Mouse (Mus musculus) cerebellum, adult 8-10 months (tissue): ENCODE measurements around the gene Was.
"Not testable (repeated sequence)": the region's sequence is repeated elsewhere in the genome, so short reads cannot be mapped to it uniquely, and the experiment has no call there.

ENCODE experiments used
- DNase-seq: peaks from one replicate; pipeline ENCODE4 v3.0.0; 2022

Gene Was

GRCm38 (mm10) chrX:8090346-8090953, at the start of gene Was:
Gene Was (minus strand): TSS chrX:8090498.
- no peak for DNase-seq

DNA sequence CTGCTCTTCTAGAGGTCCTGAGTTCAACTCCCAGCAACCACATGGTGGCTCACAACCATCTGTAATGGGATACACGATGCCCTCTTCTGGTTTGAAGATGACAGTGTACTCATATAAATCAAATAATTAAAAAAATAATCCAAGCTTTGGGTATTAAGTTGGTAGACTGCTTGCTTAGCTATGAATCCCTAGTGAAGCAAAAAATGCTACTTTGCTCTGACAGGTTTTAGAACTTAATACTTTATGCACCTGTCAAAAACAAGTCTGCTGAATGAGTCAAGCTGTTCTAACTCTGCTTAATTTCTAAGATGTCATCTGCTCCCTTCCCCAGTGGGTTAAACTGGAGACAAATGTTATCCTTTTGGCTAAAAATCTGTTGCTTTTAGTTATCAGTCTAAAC, 49.2 kb upstream of the Was start:
- DNase-seq = no peak

DNA sequence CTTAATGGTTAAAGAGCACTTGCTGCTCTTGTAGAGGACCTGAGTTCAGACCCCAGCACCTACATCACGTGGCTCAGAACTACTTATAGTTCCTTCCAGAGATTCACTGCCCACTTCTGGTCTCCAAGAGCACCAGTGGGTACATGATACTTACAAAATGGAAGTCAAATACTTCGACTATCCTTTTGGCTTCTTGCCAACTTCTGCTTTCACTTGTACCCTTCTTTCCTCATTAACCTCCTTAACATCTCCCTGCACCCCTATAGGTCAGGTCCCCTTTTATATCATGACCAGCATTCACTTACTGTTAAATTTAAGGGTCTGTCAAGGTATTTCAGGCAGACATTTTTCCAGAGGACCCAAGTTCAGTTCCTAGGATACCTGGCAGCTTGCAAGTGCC, 45.6 kb upstream of the Was start:
- no peak for DNase-seq

- peak; percentile 85 for DNase-seq
These were observed 42.0 kb upstream of the Was start, which contains the start of gene Wdr13 for GRCm38 (mm10) chrX:8132017-8132976. Gene Wdr13 (minus strand): TSS chrX:8132892.

DNA sequence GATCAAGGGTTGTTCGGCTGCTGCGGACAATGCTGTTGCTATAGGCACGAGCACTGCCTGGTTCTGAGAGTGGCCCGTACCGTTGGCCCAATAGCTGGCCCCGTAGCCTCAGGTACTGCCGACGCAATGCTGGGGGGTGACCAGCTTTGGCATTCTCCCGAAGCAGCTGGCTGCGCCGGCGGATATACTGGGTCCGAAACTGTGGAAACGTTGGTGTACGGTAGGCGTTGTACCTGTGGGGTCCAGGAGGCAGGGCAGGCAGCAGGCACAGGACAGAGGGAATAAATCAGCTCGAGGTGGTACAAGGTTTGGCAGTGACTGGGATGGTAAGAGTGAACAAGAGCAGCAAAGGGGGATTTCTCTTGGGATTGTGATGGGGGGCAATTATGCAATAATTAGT, 41.1 kb upstream of the Was start:
- DNase-seq = no peak

GRCm38 (mm10) chrX:8125235-8125634, 34.9 kb upstream of the Was start:
- DNase-seq = no peak

DNA sequence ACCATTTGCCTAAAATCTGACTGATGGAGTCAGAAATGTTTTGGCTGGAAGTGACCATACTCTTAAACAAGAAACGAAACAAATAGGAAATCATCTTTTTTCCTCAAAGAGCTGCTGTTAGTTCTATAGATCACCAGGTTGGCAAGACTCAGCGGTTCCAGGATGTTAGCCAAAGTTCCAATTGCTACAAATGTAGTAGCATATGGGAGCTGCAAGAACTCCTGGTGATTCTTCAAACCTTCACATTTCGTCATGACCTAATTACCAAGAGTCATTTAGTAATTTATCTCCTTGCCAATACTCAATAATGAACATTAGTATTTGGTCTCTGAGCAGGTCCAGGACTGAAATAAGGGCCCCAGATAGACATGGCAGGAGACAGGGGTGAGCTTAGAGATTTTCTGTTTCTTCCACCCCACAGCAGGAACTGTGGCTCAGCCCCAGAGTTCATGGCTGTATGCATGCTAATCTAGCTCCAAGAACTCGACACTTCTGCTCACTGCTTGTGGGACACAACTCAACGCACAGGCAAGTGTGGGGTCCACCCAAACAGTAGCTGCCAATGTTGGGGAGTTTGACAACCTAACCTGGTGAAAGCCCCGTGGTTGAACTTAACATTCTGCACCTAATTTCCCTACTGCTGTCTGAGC, 33.6 kb upstream of the Was start:
- peak; percentile 50 for DNase-seq

DNA sequence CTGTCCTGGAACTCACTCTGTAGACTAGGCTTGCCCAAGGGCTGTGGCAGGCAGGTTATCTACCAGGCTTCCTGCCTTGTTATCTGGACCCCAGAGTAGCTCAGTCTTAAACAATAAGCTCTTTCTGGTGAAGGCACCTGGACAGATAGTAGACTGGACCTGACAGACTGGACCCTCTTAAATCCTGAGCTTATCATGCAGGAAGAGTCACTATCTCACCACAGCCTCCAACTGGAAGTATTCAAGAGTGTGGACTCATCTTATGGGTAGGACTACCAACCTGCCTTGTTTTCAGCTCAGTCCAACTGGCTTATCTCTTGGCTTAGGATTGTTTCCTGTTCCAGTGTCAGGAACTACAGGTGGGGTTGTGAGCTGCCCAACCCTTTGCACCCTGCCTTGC, 27.0 kb upstream of the Was start:
- DNase-seq = no peak

GRCm38 (mm10) chrX:8115275-8115674, 25.0 kb upstream of the Was start:
- DNase-seq = no peak

GRCm38 (mm10) chrX:8105019-8105418, 14.7 kb upstream of the Was start:
- no peak for DNase-seq

DNA sequence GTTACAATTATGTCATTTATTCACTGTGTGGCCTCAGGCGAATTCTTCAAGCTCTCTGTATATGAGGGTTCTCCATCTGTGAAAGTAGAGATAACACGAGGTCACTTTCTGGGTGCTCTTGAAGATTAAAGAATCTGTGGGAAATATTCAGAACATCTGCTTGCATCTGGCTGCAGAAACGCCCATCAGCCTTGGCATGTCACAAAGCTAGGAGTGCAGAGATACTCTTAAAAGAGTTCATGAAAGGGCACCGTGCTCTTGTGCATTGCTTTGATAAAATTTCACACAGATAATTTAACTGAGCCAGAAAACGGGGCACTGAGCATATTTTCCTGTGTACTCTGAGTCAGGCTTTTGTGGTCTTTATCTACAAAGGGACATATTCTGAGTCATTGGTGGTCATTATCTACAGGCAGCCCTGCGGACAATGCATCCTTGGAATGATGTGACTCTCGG, 11.9 kb upstream of the Was start:
- no peak for DNase-seq

DNA sequence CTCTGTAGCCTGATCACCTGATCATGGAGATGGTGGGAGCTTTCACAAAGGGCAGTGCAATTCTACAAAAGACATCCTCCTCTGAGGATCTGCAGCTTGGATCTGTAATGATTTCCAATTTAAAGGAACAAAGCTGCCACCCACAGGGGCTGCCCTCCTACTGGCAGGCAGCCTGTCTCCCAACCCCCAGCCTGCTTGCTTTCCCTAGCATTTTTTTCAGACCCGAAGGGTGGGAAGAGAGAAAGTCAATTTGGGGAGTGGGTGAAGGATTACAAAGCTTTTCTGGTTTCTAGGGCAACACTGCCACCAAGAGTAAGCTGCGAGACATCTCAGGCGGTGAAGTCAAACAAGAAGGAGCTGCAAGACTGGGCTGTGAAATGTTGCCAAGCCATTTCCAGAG, 10.7 kb upstream of the Was start:
- DNase-seq = no peak

GRCm38 (mm10) chrX:8099435-8099834, 9.1 kb upstream of the Was start:
- no peak for DNase-seq

DNA sequence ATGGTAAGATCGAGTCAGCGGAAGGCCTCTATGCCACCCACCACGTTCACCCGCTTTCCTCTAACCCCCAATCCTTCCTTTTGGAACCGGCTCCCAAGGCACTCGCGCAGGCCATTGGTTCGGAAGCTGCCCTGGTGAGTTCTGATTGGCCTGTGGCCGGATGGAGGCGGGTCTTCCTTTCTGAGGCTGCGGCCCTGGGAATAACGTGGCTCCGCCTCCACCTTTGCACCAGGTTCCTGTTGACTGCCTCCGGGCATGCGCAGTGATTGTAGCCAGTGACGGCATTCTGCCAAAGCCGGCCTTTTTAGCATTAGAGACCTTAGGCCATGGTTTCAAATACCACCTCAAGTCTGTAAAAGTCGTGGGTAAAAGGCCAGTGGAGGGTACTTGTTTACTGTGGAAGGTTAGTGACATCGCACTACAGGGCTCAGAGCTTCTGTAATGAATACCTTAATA, 6.5 kb upstream of the Was start:
- peak; percentile 94 for DNase-seq

GRCm38 (mm10) chrX:8096068-8096786, 5.9 kb upstream of the Was start:
- DNase-seq = peak; percentile 91

DNA sequence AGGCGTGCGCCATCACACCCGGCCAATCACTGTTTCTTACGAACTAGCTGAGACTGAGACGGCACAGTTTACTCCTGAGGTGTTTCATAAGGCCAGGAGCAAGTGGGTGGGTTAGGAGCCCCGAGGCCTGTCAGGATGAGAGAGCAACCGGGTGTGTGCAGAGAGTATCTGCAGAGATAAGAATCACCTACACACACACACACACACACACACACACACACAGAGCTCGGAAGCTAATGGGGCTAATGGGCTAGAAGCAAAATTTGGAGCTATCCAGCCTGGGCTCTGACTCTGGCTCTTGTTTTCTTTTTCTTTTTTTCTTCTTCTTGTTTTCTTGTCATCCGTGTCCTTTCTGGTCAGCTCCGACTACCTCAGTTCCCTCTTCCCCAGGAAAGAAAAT, 5.2 kb upstream of the Was start:
- peak; percentile 21 for DNase-seq

GRCm38 (mm10) chrX:8090954-8091347, 653 bp upstream of the Was start:
- DNase-seq = not testable (repeated sequence)

DNA sequence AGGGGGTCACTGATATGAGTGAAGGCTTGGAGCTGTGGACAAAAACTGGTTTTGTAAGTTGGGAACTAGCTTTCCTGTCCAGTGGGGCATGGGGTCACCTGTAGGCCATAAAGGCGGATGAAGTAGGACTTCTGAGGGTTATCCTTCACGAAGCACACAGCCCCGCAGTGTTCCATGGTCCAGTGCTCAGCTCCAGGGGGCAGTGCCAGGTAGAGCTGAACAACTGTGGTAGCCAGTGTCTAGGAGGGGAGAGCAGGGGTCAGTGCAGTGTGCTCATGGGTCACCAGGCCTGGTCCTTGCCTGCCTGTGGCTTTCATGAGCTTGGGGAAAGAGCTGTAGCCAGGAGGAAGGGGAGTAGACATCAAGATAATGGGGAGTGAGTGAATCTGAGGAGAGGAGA, 552 bp downstream of the Was start:
- no peak for DNase-seq

- no peak for DNase-seq
These were observed 4.7 kb downstream of the Was start for GRCm38 (mm10) chrX:8085611-8086010.

DNA sequence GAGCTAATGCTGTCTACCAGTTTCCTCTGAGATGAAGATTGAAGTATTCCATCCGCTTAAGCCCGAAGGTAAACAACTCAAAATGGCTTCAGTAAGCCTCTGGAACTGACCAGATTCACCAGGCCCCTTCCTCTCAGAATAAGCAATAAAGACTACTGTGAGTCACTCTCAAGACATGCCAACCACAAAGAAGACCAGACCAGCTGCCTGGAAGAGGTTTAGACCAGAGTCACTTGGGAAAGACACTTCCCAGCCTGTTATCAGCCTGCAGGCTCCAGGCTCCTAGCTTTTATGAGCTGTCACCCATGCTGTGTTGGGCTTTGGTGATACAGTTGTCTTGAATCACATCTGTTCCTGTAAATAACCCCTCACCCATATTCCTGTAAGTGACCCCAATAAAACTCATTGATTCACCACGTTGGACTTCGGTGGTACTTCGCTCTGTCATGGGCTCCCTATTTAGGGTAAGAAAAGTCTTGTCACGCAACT, 5.5 kb downstream of the Was start:
- no peak for DNase-seq

- no peak for DNase-seq
These were observed 15.2 kb downstream of the Was start for GRCm38 (mm10) chrX:8075104-8075503.

- DNase-seq = peak; percentile 86
These were observed 15.8 kb downstream of the Was start, which contains the start of gene Suv39h1 for GRCm38 (mm10) chrX:8074430-8075014. Gene Suv39h1 (minus strand): TSS chrX:8074760.
